Mouse (Mus musculus) olfactory bulb, adult 2 months (tissue): ENCODE data around the gene Btbd3. TPM values are rescaled to one million over a fixed set of nuclear protein-coding genes. Genes with fewer than 3 reads are reported as not detected.
A peak's percentile ranks its signal among the peaks of the same experiment; 100 is the strongest.
"Not testable (repeated sequence)": the region's sequence is repeated elsewhere in the genome, so short reads cannot be mapped to it uniquely, and the experiment has no call there.

Experiments used
- H3K27ac ChIP-seq: fragments of 200-500 bp; 2 replicates; pipeline ENCODE4 v1.5.1; 2012; ENCODE audit warnings: low read depth, low read length; ENCODE audit not compliant: insufficient read depth
- H3K4me1 ChIP-seq: fragments of 200-500 bp; 2 replicates; pipeline ENCODE4 v1.6.1; 2012; ENCODE audit warnings: low read length; ENCODE audit not compliant: control insufficient read depth, insufficient read depth
- H3K4me3 ChIP-seq: fragments of 200-500 bp; 2 replicates; pipeline ENCODE4 v1.5.1; 2012; ENCODE audit warnings: mild to moderate bottlenecking, low read depth, low read length, moderate library complexity; ENCODE audit not compliant: insufficient read depth
- CTCF ChIP-seq: fragments of 200-500 bp; IDR thresholded peaks from 2 replicates; pipeline ENCODE4 v1.5.1; 2012; ENCODE audit warnings: low read depth, mild to moderate bottlenecking, low read length, moderate library complexity; ENCODE audit not compliant: insufficient read depth
- POLR2A ChIP-seq: fragments of 200-500 bp; IDR thresholded peaks from 2 replicates; pipeline ENCODE4 v1.6.1; 2012; ENCODE audit warnings: mild to moderate bottlenecking, low read depth, low read length, moderate library complexity; ENCODE audit not compliant: insufficient read depth
- WGBS: fragments of 180-500 bp; shearing (Covaris S2); methylation state at CpG from one replicate; pipeline ENCODE4 v1.1.7; 2018; 5-methylcytosine and 5-hydroxymethylcytosine counted together
- polyA plus RNA-seq: library from polyadenylated mRNA; stranded (reverse); fragments of >200 nt; gene quantifications from 2 replicates; pipeline ENCODE4 v1.2.4, GENCODE M21; 2012; ENCODE audit warnings: low replicate concordance; ENCODE audit not compliant: missing spikeins, insufficient read depth, insufficient read length

Gene Btbd3
- polyA plus RNA-seq, 1 experiment, result not detected

- H3K4me1 ChIP-seq, result no peaks in the 10 kb centered on the region
- no peak overlapping the region for H3K4me3 ChIP-seq
- 91% methylated on average over 3 of the region's 3 CpGs for WGBS
- TF ChIP-seq CTCF (no peak), POLR2A (no peak)
- no peak overlapping the region for H3K27ac ChIP-seq
Measured at GRCm38 (mm10) chr2:138294286-138294685, 37.9 kb downstream of the Btbd3 start.

GRCm38 (mm10) chr2:138306236-138306635, 49.9 kb downstream of the Btbd3 start:
- Histone ChIP-seq H3K4me1 (no peaks in the 10 kb centered on the region), H3K27ac (no peak overlapping the region), H3K4me3 (no peak overlapping the region)
- WGBS, result 96% methylated on average over 2 of the region's 2 CpGs
- TF ChIP-seq POLR2A, result no peak
- TF ChIP-seq CTCF, result no peak

GRCm38 (mm10) chr2:138315644-138316043, 59.3 kb downstream of the Btbd3 start:
- TF ChIP-seq CTCF (no peak), POLR2A (no peak)
- H3K4me3 ChIP-seq, result no peak overlapping the region
- WGBS, result 79% methylated on average over 7 of the region's 7 CpGs
- H3K27ac ChIP-seq, result no peak overlapping the region
- no peaks in the 10 kb centered on the region for H3K4me1 ChIP-seq

GRCm38 (mm10) chr2:138320408-138320807, 64.0 kb downstream of the Btbd3 start:
- TF ChIP-seq CTCF (no peak), POLR2A (no peak)
- peaks cover 2% of the 10 kb centered on the region; the same call in 1 of the 2 replicates for H3K4me1 ChIP-seq
- H3K27ac ChIP-seq, result no peak overlapping the region
- no peak overlapping the region for H3K4me3 ChIP-seq

GRCm38 (mm10) chr2:138321041-138321481, 64.7 kb downstream of the Btbd3 start:
- 75% methylated on average over 4 of the region's 4 CpGs for WGBS
- H3K27ac ChIP-seq, result peak overlapping the region; percentile 62; the same call in 1 of the 2 replicates
- peaks cover 2% of the 10 kb centered on the region; the same call in 1 of the 2 replicates for H3K4me1 ChIP-seq
- H3K4me3 ChIP-seq, result no peak overlapping the region
- TF ChIP-seq POLR2A (no peak), CTCF (no peak)

GRCm38 (mm10) chr2:138322270-138323114, 66.1 kb downstream of the Btbd3 start:
- no peak for TF ChIP-seq CTCF
- no peak for TF ChIP-seq POLR2A
- Histone ChIP-seq H3K27ac (peak overlapping the region; percentile 91), H3K4me1 (peaks cover 2% of the 10 kb centered on the region; the same call in 1 of the 2 replicates), H3K4me3 (no peak overlapping the region)
- WGBS, result 43% methylated on average over 16 of the region's 16 CpGs

GRCm38 (mm10) chr2:138326367-138326766, 70.0 kb downstream of the Btbd3 start:
- no peak for TF ChIP-seq POLR2A
- TF ChIP-seq CTCF, result no peak
- WGBS, result 37% methylated on average over 4 of the region's 4 CpGs

GRCm38 (mm10) chr2:138334198-138334597, 77.8 kb downstream of the Btbd3 start:
- not testable (repeated sequence) for H3K4me3 ChIP-seq, H3K4me1 ChIP-seq, H3K27ac ChIP-seq
- WGBS, result 93% methylated on average over 2 of the region's 2 CpGs

More at GRCm38 (mm10) chr2:138326367-138326766, 70.0 kb downstream of the Btbd3 start:
- Histone ChIP-seq H3K4me3 (no peak overlapping the region), H3K27ac (no peak overlapping the region), H3K4me1 (peaks cover 2% of the 10 kb centered on the region; the same call in 1 of the 2 replicates)

GRCm38 (mm10) chr2:138337886-138338494, 81.6 kb downstream of the Btbd3 start:
- Histone ChIP-seq H3K27ac (no peak overlapping the region), H3K4me3 (no peak overlapping the region), H3K4me1 (peaks cover 2% of the 10 kb centered on the region; the same call in 1 of the 2 replicates)
- TF ChIP-seq CTCF (no peak), POLR2A (no peak)
- 19% methylated on average over 6 of the region's 6 CpGs for WGBS
